Mouse (Mus musculus): Measurements from ENCODE around the gene Lancl3. TPM values are rescaled to one million over a fixed set of nuclear protein-coding genes. Genes with fewer than 3 reads are reported as not detected.
"Not testable (repeated sequence)": the region's sequence is repeated elsewhere in the genome, so short reads cannot be mapped to it uniquely, and the experiment has no call there.

The Lancl3 gene
- polyA plus RNA-seq, 1 experiment, result 0.87 TPM

DNA sequence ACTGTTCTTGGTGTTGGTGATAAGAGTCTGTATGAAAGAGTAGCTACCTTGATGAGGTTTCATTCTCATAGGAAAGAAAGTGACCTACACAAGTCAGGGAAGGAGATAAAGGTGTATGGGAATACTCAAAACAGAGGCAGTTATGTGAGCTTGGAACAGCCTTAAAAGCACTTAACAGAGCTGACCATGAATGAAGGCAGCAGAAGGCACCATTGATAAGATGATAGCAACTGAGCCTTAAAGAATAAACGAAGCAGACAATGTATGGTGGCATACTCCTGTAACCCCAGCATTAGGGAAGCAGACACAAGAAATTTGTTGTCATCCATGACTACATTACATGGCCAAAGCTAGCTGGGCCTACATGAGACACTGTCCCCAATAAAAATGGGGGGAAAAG, 103.8 kb downstream of the Lancl3 start:
- H3K27ac ChIP-seq (ENCODE audit: control insufficient read depth, insufficient read depth, low read depth, low read length, poor library complexity), result no peak overlapping the region
- TF ChIP-seq CTCF (IDR thresholded peaks at IDR 0.05; ENCODE audit: control insufficient read depth, insufficient read depth, low read length) (no peak), POLR2A (IDR thresholded peaks at IDR 0.05; ENCODE audit: borderline replicate concordance, control insufficient read depth, low read depth, low read length) (no peak)

DNA sequence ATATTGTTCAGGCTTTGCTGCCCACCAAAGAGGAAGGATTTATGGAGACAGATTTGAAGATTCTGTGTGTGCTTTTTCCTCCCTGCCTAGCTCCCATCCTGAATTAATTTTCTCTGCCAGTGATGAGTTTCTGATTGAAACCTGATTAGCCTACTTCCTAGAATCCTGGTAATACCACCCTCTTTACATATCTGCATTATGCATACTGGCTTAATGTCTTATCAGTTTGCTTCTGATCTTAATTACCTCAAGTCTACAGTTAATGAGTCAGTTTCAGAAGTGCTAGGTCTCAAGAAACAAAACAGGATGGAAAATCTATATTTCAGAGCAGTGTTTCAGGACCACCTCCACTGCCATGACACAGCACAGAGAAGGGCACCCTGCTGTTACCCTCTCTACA, 116.8 kb downstream of the Lancl3 start:
- not testable (repeated sequence) for H3K4me3 ChIP-seq (replicated peaks; ENCODE audit: control insufficient read depth, low read depth, low read length); H3K27ac ChIP-seq (ENCODE audit: control insufficient read depth, insufficient read depth, low read depth, low read length, poor library complexity)

More for the DNA sequence above, 103.8 kb downstream of the Lancl3 start:
- Histone ChIP-seq H3K4me1 (ENCODE audit: control insufficient read depth, insufficient read depth, low read length) (no peaks in the 10 kb centered on the region; the same call in 1 of the 2 replicates), H3K4me3 (replicated peaks; ENCODE audit: control insufficient read depth, low read depth, low read length) (no peak overlapping the region)
- 67% methylated on average over 1 of the region's 1 CpGs for WGBS

More for the DNA sequence above, 116.8 kb downstream of the Lancl3 start:
- not testable (repeated sequence) for H3K4me1 ChIP-seq (ENCODE audit: control insufficient read depth, insufficient read depth, low read length)

Other genes with a start within 250 kb of the Lancl3 start
- not detected in 2 replicates for gene Fthl17b, start 236.9 kb upstream of the Lancl3 start, polyA plus RNA-seq (2011; ENCODE audit: insufficient read depth, insufficient read length, low replicate concordance, missing spikeins)
- gene Fthl17c, start 223.3 kb upstream of the Lancl3 start, polyA plus RNA-seq (2011; ENCODE audit: insufficient read depth, insufficient read length, low replicate concordance, missing spikeins), result not detected in 2 replicates
- gene Fthl17d, start 213.1 kb upstream of the Lancl3 start, polyA plus RNA-seq (2011; ENCODE audit: insufficient read depth, insufficient read length, low replicate concordance, missing spikeins), result not detected in 2 replicates
- gene Fthl17e, start 166.4 kb upstream of the Lancl3 start, polyA plus RNA-seq (2011; ENCODE audit: insufficient read depth, insufficient read length, low replicate concordance, missing spikeins), result not detected in 2 replicates
- not detected in 2 replicates for gene Fthl17f, start 136.9 kb upstream of the Lancl3 start, polyA plus RNA-seq (2011; ENCODE audit: insufficient read depth, insufficient read length, low replicate concordance, missing spikeins)
- not detected in 2 replicates for gene 4930402K13Rik, start 95.3 kb upstream of the Lancl3 start, polyA plus RNA-seq (2011; ENCODE audit: insufficient read depth, insufficient read length, low replicate concordance, missing spikeins)
- 2.9 TPM in 1 of 2 replicates, not detected in the other for gene Gm14862, start 57.0 kb downstream of the Lancl3 start, polyA plus RNA-seq (2011; ENCODE audit: insufficient read depth, insufficient read length, low replicate concordance, missing spikeins)
- 6.5 TPM in 2 replicates for gene Xk, start 72.9 kb downstream of the Lancl3 start, polyA plus RNA-seq (2011; ENCODE audit: insufficient read depth, insufficient read length, low replicate concordance, missing spikeins)
- gene H2al1m, start 83.9 kb downstream of the Lancl3 start, polyA plus RNA-seq (2011; ENCODE audit: insufficient read depth, insufficient read length, low replicate concordance, missing spikeins), result 3.2 TPM in 1 of 2 replicates, not detected in the other
- gene H2al1k, start 150.7 kb downstream of the Lancl3 start, polyA plus RNA-seq (2011; ENCODE audit: insufficient read depth, insufficient read length, low replicate concordance, missing spikeins), result not detected in 2 replicates

Data from bone marrow, adult 2 months (tissue).